Mouse (Mus musculus): ENCODE results near the gene Pde6d.
A peak's percentile ranks its signal among the peaks of the same experiment; 100 is the strongest.
"Not testable (repeated sequence)": the region's sequence is repeated elsewhere in the genome, so short reads cannot be mapped to it uniquely, and the experiment has no call there.

DNA sequence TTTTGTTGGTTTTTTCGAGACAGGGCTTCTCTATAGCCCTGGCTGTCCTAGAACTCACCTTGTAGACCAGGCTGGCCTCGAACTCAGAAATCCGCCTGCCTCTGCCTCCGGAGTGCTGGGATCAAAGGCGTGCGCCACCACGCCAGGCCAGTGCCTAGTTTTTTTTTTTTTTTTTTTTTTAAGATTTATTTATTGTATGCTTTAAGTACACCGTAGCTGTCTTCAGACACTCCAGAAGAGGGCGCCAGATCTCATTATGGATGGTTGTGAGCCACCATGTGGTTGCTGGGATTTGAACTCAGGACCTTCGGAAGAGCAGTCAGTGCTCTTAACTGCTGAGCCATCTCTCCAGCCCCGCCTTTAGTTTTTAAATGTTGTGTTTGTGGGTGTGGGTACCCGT lies 42.8 kb downstream of the Pde6d start:
- TF ChIP-seq CTCF (conservative IDR thresholded peaks at IDR 0.05; ENCODE audit: low read length), result peak; percentile 27; the same call in 1 of the 2 replicates
- not testable (repeated sequence) for TF ChIP-seq POU5F1 (IDR thresholded peaks at IDR 0.05; ENCODE audit: borderline replicate concordance, low read length)
